In the genomic region with DNA sequence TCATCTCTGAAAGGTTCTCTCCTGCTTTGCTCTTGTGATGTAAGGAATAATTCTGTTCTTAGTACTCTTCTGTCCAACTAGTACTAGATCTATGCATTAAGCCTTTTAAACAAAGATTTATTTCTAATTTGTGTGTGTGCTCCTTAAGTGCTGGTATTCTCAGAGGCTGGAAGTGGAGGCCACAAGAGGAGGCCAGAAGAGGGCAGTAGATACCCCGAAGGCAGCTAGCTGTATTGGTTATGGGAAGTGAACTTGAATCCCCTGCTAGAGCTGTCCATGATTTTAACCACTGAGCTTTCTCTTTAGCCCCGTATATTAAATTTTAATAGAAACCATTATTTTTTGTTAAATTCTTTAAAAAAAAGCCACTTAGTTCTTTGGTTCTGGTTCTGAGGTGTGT, we compare ENCODE assay signal across 11 mouse cellular contexts. TPM values are rescaled to one million over a fixed set of nuclear protein-coding genes. Genes with fewer than 3 reads are reported as not detected.
DNase-seq lines count a peak whose midpoint lies in the region; ATAC-seq and TF ChIP-seq lines count a peak whose summit lies in the region.
"Had no signal": no experiment of that assay in that cellular context is flagged by ENCODE, and none has a peak within 500 bp of the region (broad histone marks: within the 10 kb centered on the region; RNA-seq: fewer than 3 reads in every experiment).

No protein-coding gene starts in this region.

- no peaks in the 10 kb centered on the region for H3K27me3 ChIP-seq in E14TG2a.4 (ENCODE audit: insufficient read depth, low read length)
- H3K27me3 ChIP-seq: liver, embryonic 15.5 days had no signal

- peak; percentile 44 for ATAC-seq in activated CD4-positive, CD25-positive, alpha-beta regulatory T cell, adult 4 months
- ATAC-seq in megakaryocyte-erythroid progenitor cell, adult 5-6 weeks (replicated peaks; ENCODE audit: low FRiP score, low TSS enrichment, poor library complexity, severe bottlenecking) = peak; percentile 60

- TF ChIP-seq CTCF in E14TG2a.4 (conservative IDR thresholded peaks at IDR 0.05; ENCODE audit: low read length) = peak; percentile 50

- H3K4me3 ChIP-seq in E14TG2a.4 (replicated peaks; ENCODE audit: low read length) = no peak overlapping the region
- H3K4me3 ChIP-seq: liver, embryonic 15.5 days had no signal

- H3K9me3 ChIP-seq in E14TG2a.4 (ENCODE audit: low read length) = no peaks in the 10 kb centered on the region
- H3K9me3 ChIP-seq: liver, embryonic 15.5 days had no signal

- DNase-seq in layer of hippocampus, adult 9-11 months = peak; percentile 17
- DNase-seq in layer of hippocampus, postnatal 10 days (ENCODE audit: low spot score in 2 of 2) = no peak
- DNase-seq in gastrocnemius, adult 8-10 months (ENCODE audit: low spot score in 2 of 2) = no peak
- DNase-seq in frontal cortex, postnatal 36 days (ENCODE audit: low spot score in 2 of 2) = no peak
- DNase-seq in frontal cortex, postnatal 25 days (ENCODE audit: low spot score in 2 of 2) = no peak
- DNase-seq: cerebellum, adult 11-12 months had no signal

- H3K36me3 ChIP-seq in E14TG2a.4 (ENCODE audit: insufficient read depth, low read length) = peaks cover 27% of the 10 kb centered on the region
- H3K36me3 ChIP-seq: liver, embryonic 15.5 days had no signal

- H3K4me1 ChIP-seq in E14TG2a.4 (replicated peaks; ENCODE audit: low read depth, low read length) = peaks cover 75% of the 10 kb centered on the region

RNA-seq across cellular contexts. Expression of a gene that starts 5.8 kb away (rescaled TPM):
- total RNA-seq in layer of hippocampus, postnatal 10 days (2021) = 10 to 100 TPM; 61.3 to 62.6 TPM
- polyA plus RNA-seq in activated CD4-positive, CD25-positive, alpha-beta regulatory T cell, adult 4 months (2017; shearing (Covaris generic)) = 1 to 10 TPM; 7.5 to 8.7 TPM
- 23.7 and 28.4 TPM in 2 replicates for total RNA-seq in megakaryocyte-erythroid progenitor cell, adult 5-6 weeks (2014; fragmentation: Nextera tagmentation)
- total RNA-seq in megakaryocyte-erythroid progenitor cell, adult 5-6 weeks (2017) = 30.1 and 33.2 TPM in 2 replicates
- total RNA-seq in gastrocnemius, adult 8-10 months (2022) = 10 to 100 TPM; 15.4 to 26.3 (median 19.9) TPM

RNA-seq across cellular contexts. Expression of a gene that starts 34.3 kb away (rescaled TPM):
- total RNA-seq in layer of hippocampus, postnatal 10 days (2021) = not detected
- polyA plus RNA-seq in activated CD4-positive, CD25-positive, alpha-beta regulatory T cell, adult 4 months (2017; shearing (Covaris generic)) = not detected
- total RNA-seq in megakaryocyte-erythroid progenitor cell, adult 5-6 weeks (2014; fragmentation: Nextera tagmentation) = not detected in 2 replicates
- total RNA-seq in megakaryocyte-erythroid progenitor cell, adult 5-6 weeks (2017) = not detected in 2 replicates
- total RNA-seq in gastrocnemius, adult 8-10 months (2022) = under 1 TPM in 1 of 4 experiments, not detected in 3; 0.19 TPM
- polyA plus RNA-seq: liver, embryonic 15.5 days; neural tube, embryonic 11.5 days had no signal

RNA-seq across cellular contexts. Expression of a gene that starts 41.2 kb away (rescaled TPM):
- 10 to 100 TPM; 51.7 TPM for total RNA-seq in layer of hippocampus, postnatal 10 days (2021)
- 1 to 10 TPM; 6.2 to 6.3 TPM for polyA plus RNA-seq in activated CD4-positive, CD25-positive, alpha-beta regulatory T cell, adult 4 months (2017; shearing (Covaris generic))
- 12.4 and 18.5 TPM in 2 replicates for total RNA-seq in megakaryocyte-erythroid progenitor cell, adult 5-6 weeks (2014; fragmentation: Nextera tagmentation)
- 12.6 and 19.5 TPM in 2 replicates for total RNA-seq in megakaryocyte-erythroid progenitor cell, adult 5-6 weeks (2017)
- 1 to 10 TPM; 6.8 to 8.1 (median 7.8) TPM for total RNA-seq in gastrocnemius, adult 8-10 months (2022)
